Mouse (Mus musculus) left cerebral cortex, postnatal 36 days (tissue): Measurements from ENCODE around the gene Gga3. TPM values are rescaled to one million over a fixed set of nuclear protein-coding genes. Genes with fewer than 3 reads are reported as not detected.

Experiments
- DNase-seq, 2 experiments: peaks; one replicate each; pipeline ENCODE4 v3.0.0; 2021 to 2022; ENCODE audit warnings: low spot score in 2 of 2, mixed read lengths in 1 of 2
- intact Hi-C: fragments of 180-260 bp; cut with DNase I; formaldehyde crosslinking; loops from one replicate; pipeline ENCODE4 v1.15.1; 2025
- total RNA-seq, 2 experiments: library from RNA; stranded (reverse); gene quantifications; 2 replicates each; pipeline ENCODE4 v1.2.3; 2021

Gene Gga3
- total RNA-seq, 2 experiments from 2014 or later: 70.2 to 74.3 TPM

GRCm38 (mm10) chr11:115585573-115586100, 18.2 kb downstream of the Gga3 start:
- DNase-seq: no peak
- intact Hi-C loops: no loop called here

- intact Hi-C loops: no loop called here
- DNase-seq: no peak
These were observed 19.3 kb downstream of the Gga3 start for GRCm38 (mm10) chr11:115584376-115585073.

GRCm38 (mm10) chr11:115582913-115583606, 20.8 kb downstream of the Gga3 start:
- no peak for DNase-seq
- intact Hi-C loops: no loop called here

- no peak for DNase-seq
- intact Hi-C loops: no loop called here
These were observed 24.8 kb downstream of the Gga3 start for GRCm38 (mm10) chr11:115579080-115579479.

GRCm38 (mm10) chr11:115564961-115565360, 38.9 kb downstream of the Gga3 start:
- intact Hi-C loops: no loop called here
- no peak for DNase-seq

GRCm38 (mm10) chr11:115564064-115564809, 39.6 kb downstream of the Gga3 start, which contains the start of gene Nup85:
Gene Nup85, plus strand, starts transcription at chr11:115564434.
- peak; percentile 93 to 96 for DNase-seq
- intact Hi-C loops: no loop called here

- DNase-seq: no peak
- intact Hi-C loops: no loop called here
These were observed 40.4 kb downstream of the Gga3 start for GRCm38 (mm10) chr11:115563406-115563805.

- DNase-seq: no peak
- intact Hi-C loops: no loop called here
These were observed 48.1 kb downstream of the Gga3 start for GRCm38 (mm10) chr11:115555717-115556116.

GRCm38 (mm10) chr11:115552783-115553182, 51.1 kb downstream of the Gga3 start:
- intact Hi-C loops: no loop called here
- no peak for DNase-seq

GRCm38 (mm10) chr11:115543571-115543970, 60.3 kb downstream of the Gga3 start:
- intact Hi-C loops: no loop called here
- no peak for DNase-seq

GRCm38 (mm10) chr11:115538045-115538444, 65.8 kb downstream of the Gga3 start:
- intact Hi-C loops: loop anchor here (5.0 kb wide), 1 partner anchor 64 kb away; the partner anchor contains the start of genes Gga3 and Mrps7
- no peak for DNase-seq

GRCm38 (mm10) chr11:115536856-115537568, 66.8 kb downstream of the Gga3 start:
- DNase-seq: peak; percentile 48 to 54
- intact Hi-C loops: loop anchor here (2.0 to 5.0 kb wide), 2 partner anchors 48 to 65 kb away; partner anchors contain the start of genes Gga3 and Mrps7

- intact Hi-C loops: loop anchor here (2.0 to 5.0 kb wide), 2 partner anchors 47 to 66 kb away; partner anchors contain the start of genes Gga3 and Mrps7
- DNase-seq: peak; percentile 97
These were observed 67.7 kb downstream of the Gga3 start, which contains the start of gene Sumo2 for GRCm38 (mm10) chr11:115536038-115536681. Gene Sumo2, minus strand, starts transcription at chr11:115536276.

- DNase-seq: peak; percentile 50 to 68
- intact Hi-C loops: loop anchor here (2.0 to 5.0 kb wide), 2 partner anchors 47 to 67 kb away; partner anchors contain the start of genes Gga3 and Mrps7
These were observed 68.3 kb downstream of the Gga3 start for GRCm38 (mm10) chr11:115535401-115536037.

- DNase-seq: no peak
- intact Hi-C loops: loop anchor here (5.0 kb wide), 1 partner anchor 67 kb away; the partner anchor contains the start of genes Gga3 and Mrps7
These were observed 69.0 kb downstream of the Gga3 start for GRCm38 (mm10) chr11:115534759-115535371.
